Comparison of ENCODE assay signal across 8 mouse cellular contexts in the genomic region with DNA sequence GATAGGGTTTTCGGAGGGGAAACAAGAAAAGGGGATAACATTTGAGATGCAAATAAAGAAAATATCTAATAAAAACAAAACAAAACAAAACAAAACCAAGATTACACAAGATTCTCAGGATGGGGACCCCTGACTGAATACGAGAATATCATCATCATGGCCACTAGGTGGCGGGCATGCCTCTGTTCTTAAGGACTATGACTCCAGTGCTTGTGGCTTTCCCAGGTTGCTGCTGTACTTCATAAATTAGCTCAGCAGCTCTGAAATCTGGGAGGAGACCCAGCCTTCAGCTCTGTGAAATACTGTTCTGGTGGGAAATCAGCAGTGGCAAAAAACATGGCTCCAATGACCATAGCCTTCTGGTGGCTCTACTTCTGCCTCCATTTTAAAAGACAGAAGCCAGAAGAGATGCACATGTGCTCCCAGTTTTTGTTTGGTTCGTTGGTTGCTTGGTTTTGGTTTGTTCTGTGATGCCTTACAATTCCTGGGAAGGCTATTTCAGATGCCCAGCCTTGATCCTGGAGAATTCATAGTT. TPM values are rescaled to one million over a fixed set of nuclear protein-coding genes. Genes with fewer than 3 reads are reported as not detected.
DNase-seq lines count a peak whose midpoint lies in the region; ATAC-seq and TF ChIP-seq lines count a peak whose summit lies in the region.

No protein-coding gene starts in this region.

- H3K79me2 ChIP-seq in MEL (ENCODE audit: control insufficient read depth, insufficient read depth, low read length, poor library complexity) = no peaks in the 10 kb centered on the region

- ATAC-seq in cerebellum, adult (ENCODE audit: insufficient number of reproducible peaks, low FRiP score, low TSS enrichment) = peak; percentile 76
- ATAC-seq in forebrain, embryonic 15.5 days (replicated peaks) = peak; percentile 85
- ATAC-seq in hindbrain, embryonic 12.5 days (ENCODE audit: low FRiP score) = peak; percentile 71
- ATAC-seq in lung, embryonic 15.5 days (ENCODE audit: borderline replicate concordance, extremely low read depth, low FRiP score, low TSS enrichment) = 0 out of 2 replicates have a peak, but pooled peaks have one; percentile 55

- no peak for TF ChIP-seq POLR2A in MEL (IDR thresholded peaks at IDR 0.05; ENCODE audit: control insufficient read depth in 1 of 2, insufficient read depth in 1 of 2, low read depth in 1 of 2, low read length in 2 of 2, poor library complexity in 1 of 2)

- H3K4me3 ChIP-seq in MEL (ENCODE audit: control insufficient read depth in 1 of 2, insufficient read depth in 1 of 2, low read depth in 2 of 2, low read length in 2 of 2) = no peak overlapping the region
- H3K4me3 ChIP-seq in forebrain, embryonic 15.5 days = no peak overlapping the region
- H3K4me3 ChIP-seq in hindbrain, embryonic 12.5 days = no peak overlapping the region
- H3K4me3 ChIP-seq in lung, embryonic 15.5 days = no peak overlapping the region

- TF ChIP-seq RAD21 in MEL (IDR thresholded peaks at IDR 0.05; ENCODE audit: low read depth, low read length) = peak; percentile 85

- H3K4me1 ChIP-seq in MEL (ENCODE audit: control insufficient read depth in 1 of 2, insufficient read depth in 2 of 2, low read length in 2 of 2) = no peaks in the 10 kb centered on the region
- H3K4me1 ChIP-seq in forebrain, embryonic 15.5 days = no peaks in the 10 kb centered on the region
- no peaks in the 10 kb centered on the region for H3K4me1 ChIP-seq in hindbrain, embryonic 12.5 days
- H3K4me1 ChIP-seq in lung, embryonic 15.5 days = 0 out of 2 replicates have a peak, but pooled peaks cover 4% of the 10 kb centered on the region

- TF ChIP-seq EP300 in MEL (IDR thresholded peaks at IDR 0.05; ENCODE audit: low read depth in 1 of 2, low read length in 2 of 2) = no peak

- H3K27me3 ChIP-seq in MEL (ENCODE audit: control insufficient read depth in 1 of 2, insufficient read depth in 2 of 2, low read length in 2 of 2) = no peaks in the 10 kb centered on the region; a peak in 1 of 4 replicates
- no peaks in the 10 kb centered on the region for H3K27me3 ChIP-seq in forebrain, embryonic 15.5 days
- H3K27me3 ChIP-seq in hindbrain, embryonic 12.5 days = no peaks in the 10 kb centered on the region
- no peaks in the 10 kb centered on the region for H3K27me3 ChIP-seq in lung, embryonic 15.5 days

- no peak overlapping the region for H3K9ac ChIP-seq in MEL (ENCODE audit: control insufficient read depth, low read depth, low read length, poor library complexity, severe bottlenecking)
- H3K9ac ChIP-seq in forebrain, embryonic 15.5 days (replicated peaks) = no peak overlapping the region
- no peak overlapping the region for H3K9ac ChIP-seq in hindbrain, embryonic 12.5 days
- H3K9ac ChIP-seq in lung, embryonic 15.5 days = no peak overlapping the region

- H3K36me3 ChIP-seq in MEL (ENCODE audit: control insufficient read depth in 1 of 2, insufficient read depth in 2 of 2, low read length in 2 of 2) = no peaks in the 10 kb centered on the region
- H3K36me3 ChIP-seq in forebrain, embryonic 15.5 days = no peaks in the 10 kb centered on the region
- H3K36me3 ChIP-seq in hindbrain, embryonic 12.5 days = no peaks in the 10 kb centered on the region
- H3K36me3 ChIP-seq in lung, embryonic 15.5 days = no peaks in the 10 kb centered on the region

- no peak overlapping the region for H3K4me2 ChIP-seq in forebrain, embryonic 15.5 days (replicated peaks)
- no peak overlapping the region for H3K4me2 ChIP-seq in hindbrain, embryonic 12.5 days (replicated peaks)
- no peak overlapping the region for H3K4me2 ChIP-seq in lung, embryonic 15.5 days

- H3K9me3 ChIP-seq in MEL (replicated peaks; ENCODE audit: insufficient read depth, low read length) = no peaks in the 10 kb centered on the region
- no peaks in the 10 kb centered on the region for H3K9me3 ChIP-seq in forebrain, embryonic 15.5 days
- no peaks in the 10 kb centered on the region for H3K9me3 ChIP-seq in hindbrain, embryonic 12.5 days (replicated peaks)
- no peaks in the 10 kb centered on the region for H3K9me3 ChIP-seq in lung, embryonic 15.5 days

- peak; percentile 59 to 86 (median 72) for TF ChIP-seq CTCF in MEL (IDR thresholded peaks at IDR 0.05 in 2 of 3, conservative IDR thresholded peaks at IDR 0.05 in 1 of 3; ENCODE audit: control insufficient read depth in 1 of 3, insufficient read depth in 1 of 3, low read depth in 2 of 3, low read length in 3 of 3, poor library complexity in 1 of 3, severe bottlenecking in 1 of 3)

- no peak overlapping the region for H3K27ac ChIP-seq in MEL (ENCODE audit: control insufficient read depth, low read depth, low read length)
- no peak overlapping the region for H3K27ac ChIP-seq in forebrain, embryonic 15.5 days (replicated peaks)
- no peak overlapping the region for H3K27ac ChIP-seq in hindbrain, embryonic 12.5 days
- no peak overlapping the region for H3K27ac ChIP-seq in lung, embryonic 15.5 days

- WGBS in forebrain, embryonic 15.5 days = 10% methylated on average over 4 of the region's 4 CpGs
- WGBS in hindbrain, embryonic 12.5 days = 16% methylated on average over 4 of the region's 4 CpGs
- 10% methylated on average over 4 of the region's 4 CpGs for WGBS in lung, embryonic 15.5 days

- DNase-seq in MEL (ENCODE audit: low read depth, low spot score) = peak; percentile 81
- peak; percentile 41 to 63 for DNase-seq in layer of hippocampus, adult 8-10 months (ENCODE audit: low spot score in 2 of 2)
- peak; percentile 24 for DNase-seq in ovary, postnatal 10 days (ENCODE audit: low spot score)
- DNase-seq in thymus, postnatal 10 days (ENCODE audit: low spot score in 2 of 2) = peak; percentile 37 to 67

TF ChIP-seq in MEL, 35 proteins besides CTCF, POLR2A, EP300 and RAD21:
- TF ChIP-seq KAT2A (conservative IDR thresholded peaks at IDR 0.05; ENCODE audit: low read depth, low read length) (no peak), MYC (IDR thresholded peaks at IDR 0.05; ENCODE audit: low read depth, low read length) (no peak), ZMIZ1 (IDR thresholded peaks at IDR 0.05; ENCODE audit: low read depth, low read length) (no peak), CHD1 (IDR thresholded peaks at IDR 0.05; ENCODE audit: low read depth, low read length) (no peak), SMC3 (IDR thresholded peaks at IDR 0.05; ENCODE audit: low read depth, low read length) (peak; percentile 84), E2F4 (IDR thresholded peaks at IDR 0.05; ENCODE audit: borderline replicate concordance, low read depth, low read length) (no peak), MYB (IDR thresholded peaks at IDR 0.05; ENCODE audit: low read depth, low read length) (no peak), ZC3H11A (IDR thresholded peaks at IDR 0.05; ENCODE audit: low read depth, low read length) (peak; percentile 76)
TF ChIP-seq in MEL: peak in this region for 2.

RNA-seq across cellular contexts. Expression of a gene that starts 4.5 kb away (rescaled TPM):
- not detected in 2 replicates for total RNA-seq in MEL (2012; rRNA removed)
- polyA plus RNA-seq in MEL (2012; ENCODE audit: insufficient read depth in 1 of 2, insufficient read length in 2 of 2, low read depth in 1 of 2, low replicate concordance in 2 of 2, missing spikeins in 1 of 2) = not detected
- polyA plus RNA-seq in forebrain, embryonic 15.5 days (2015; fragmentation: Nextera tagmentation; extraction: Ambion mirVana) = not detected in 2 replicates
- polyA plus RNA-seq in hindbrain, embryonic 12.5 days (2016; fragmentation: Nextera tagmentation; extraction: Ambion mirVana) = not detected in 2 replicates
- total RNA-seq in layer of hippocampus, adult 8-10 months (2022) = under 1 TPM in 1 of 4 experiments, not detected in 3; 0.48 TPM
- polyA plus RNA-seq in lung, embryonic 15.5 days (2015; fragmentation: Nextera tagmentation; extraction: Ambion mirVana) = not detected in 2 replicates

RNA-seq across cellular contexts. Expression of a gene that starts 51.6 kb away (rescaled TPM):
- total RNA-seq in MEL (2012; rRNA removed) = 2.7 and 3.6 TPM in 2 replicates
- polyA plus RNA-seq in MEL (2012; ENCODE audit: insufficient read depth in 1 of 2, insufficient read length in 2 of 2, low read depth in 1 of 2, low replicate concordance in 2 of 2, missing spikeins in 1 of 2) = 1 to 10 TPM in 1 of 2 experiments, not detected in 1; 6.8 TPM
- polyA plus RNA-seq in forebrain, embryonic 15.5 days (2015; fragmentation: Nextera tagmentation; extraction: Ambion mirVana) = 0.67 and 1.6 TPM in 2 replicates
- polyA plus RNA-seq in hindbrain, embryonic 12.5 days (2016; fragmentation: Nextera tagmentation; extraction: Ambion mirVana) = 0.82 and 1.1 TPM in 2 replicates
- 10 to 100 TPM in 1 of 4 experiments, 1 to 10 TPM in 3; 3.8 to 10.8 (median 6.7) TPM for total RNA-seq in layer of hippocampus, adult 8-10 months (2022)
- polyA plus RNA-seq in lung, embryonic 15.5 days (2015; fragmentation: Nextera tagmentation; extraction: Ambion mirVana) = 5.8 and 8.9 TPM in 2 replicates

Comparison
In these comparisons a context has a peak if more than half of its experiments do, and no peak if none do; other contexts are left out.
1. DNase-seq: peak in every context shown above with its lines; median percentile 81 in MEL; 52 in layer of hippocampus, adult 8-10 months; 52 in thymus, postnatal 10 days; 24 in ovary, postnatal 10 days.